Mouse (Mus musculus) c-Kit-negative CD71-positive TER-119-positive erythroid progenitor cells, embryonic 14.5 days (primary cell): ENCODE data around the gene Lekr1.

Source experiments
- DNase-seq: peaks from one replicate; pipeline ENCODE4 v3.0.0-alpha.2; 2013; ENCODE audit warnings: low read depth, low spot score

Lekr1 gene

DNA sequence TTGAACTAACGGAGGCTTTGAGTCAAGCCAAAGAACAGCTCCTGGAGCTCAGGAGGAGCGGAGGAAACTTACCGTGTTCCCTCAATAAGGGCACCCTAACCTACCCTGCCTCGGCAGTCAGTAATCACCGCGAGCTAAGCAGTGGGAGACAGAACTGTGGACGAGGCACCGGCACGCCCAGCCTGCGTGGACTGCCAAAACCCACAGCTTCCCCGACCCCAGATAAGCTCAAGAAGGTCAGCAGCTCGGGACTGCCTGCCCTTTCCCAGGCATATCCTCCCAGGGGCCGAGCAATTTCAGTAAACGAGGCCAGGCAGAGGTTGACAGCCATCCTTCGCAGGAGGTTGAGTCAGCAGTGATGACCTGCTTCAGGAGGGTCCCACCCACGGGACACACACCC lies 164.8 kb downstream of the Lekr1 start:
- DNase-seq, result no peak

DNA sequence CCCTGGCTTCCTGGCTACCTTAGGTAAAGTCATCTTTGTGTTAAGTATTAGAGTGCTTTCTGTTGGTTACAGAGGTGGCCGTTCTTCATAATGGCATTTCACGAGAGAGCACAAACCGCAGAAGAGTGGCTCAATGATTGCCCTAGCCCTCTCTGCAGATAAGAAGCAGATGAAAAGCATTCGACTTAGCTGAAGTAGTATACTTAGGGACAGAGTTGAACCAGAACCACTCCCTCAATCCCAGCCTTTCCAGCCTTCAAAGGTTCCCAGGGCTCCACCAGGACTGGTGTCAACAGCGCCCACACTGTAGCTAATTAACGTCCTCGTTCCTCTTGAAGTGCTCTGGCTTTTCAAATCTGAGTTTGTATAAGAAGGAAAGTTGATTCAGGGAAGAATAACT lies 166.4 kb downstream of the Lekr1 start:
- DNase-seq, result no peak

DNA sequence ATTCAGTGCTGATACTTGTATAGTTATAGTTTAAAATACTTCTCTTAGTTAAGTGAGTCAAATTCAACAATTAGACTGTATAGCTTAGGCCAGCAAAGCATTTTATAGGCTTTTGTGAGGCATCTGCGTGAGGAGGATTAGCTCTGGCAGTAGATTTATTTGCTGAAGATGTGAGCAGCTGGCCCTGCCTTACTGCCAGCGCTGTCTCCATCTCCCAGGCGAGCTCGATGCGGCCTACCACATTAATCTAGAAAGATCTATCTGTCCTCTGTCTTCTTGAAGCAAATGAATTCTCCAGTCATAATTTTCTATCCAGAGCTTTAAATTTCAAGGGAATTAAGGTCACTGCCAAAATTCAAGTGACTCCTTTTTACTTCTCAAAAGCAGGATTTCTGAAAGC lies 170.4 kb downstream of the Lekr1 start:
- DNase-seq, result no peak

DNA sequence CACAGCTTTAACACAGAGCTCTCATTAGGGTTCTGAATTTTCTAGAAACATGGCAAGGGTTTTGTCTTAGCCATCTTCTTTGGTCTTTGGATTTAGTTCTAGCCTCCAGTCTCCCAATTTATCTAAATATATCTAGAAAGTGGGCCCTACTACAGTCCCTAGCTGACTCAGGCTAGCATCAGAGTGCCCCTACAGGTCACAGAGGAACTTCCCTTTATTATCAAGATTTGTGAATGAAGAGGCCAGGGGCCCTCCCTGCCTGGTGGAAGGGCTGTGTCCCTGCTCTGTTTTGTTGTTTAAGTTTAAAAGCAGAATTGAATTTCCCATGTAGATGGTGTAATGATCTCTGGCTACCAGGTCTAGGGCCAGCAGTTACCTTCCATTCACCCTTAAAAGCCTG lies 173.6 kb downstream of the Lekr1 start:
- DNase-seq, result no peak

- DNase-seq, result no peak
Observed at GRCm38 (mm10) chr3:65841175-65841574, 175.1 kb downstream of the Lekr1 start.

DNA sequence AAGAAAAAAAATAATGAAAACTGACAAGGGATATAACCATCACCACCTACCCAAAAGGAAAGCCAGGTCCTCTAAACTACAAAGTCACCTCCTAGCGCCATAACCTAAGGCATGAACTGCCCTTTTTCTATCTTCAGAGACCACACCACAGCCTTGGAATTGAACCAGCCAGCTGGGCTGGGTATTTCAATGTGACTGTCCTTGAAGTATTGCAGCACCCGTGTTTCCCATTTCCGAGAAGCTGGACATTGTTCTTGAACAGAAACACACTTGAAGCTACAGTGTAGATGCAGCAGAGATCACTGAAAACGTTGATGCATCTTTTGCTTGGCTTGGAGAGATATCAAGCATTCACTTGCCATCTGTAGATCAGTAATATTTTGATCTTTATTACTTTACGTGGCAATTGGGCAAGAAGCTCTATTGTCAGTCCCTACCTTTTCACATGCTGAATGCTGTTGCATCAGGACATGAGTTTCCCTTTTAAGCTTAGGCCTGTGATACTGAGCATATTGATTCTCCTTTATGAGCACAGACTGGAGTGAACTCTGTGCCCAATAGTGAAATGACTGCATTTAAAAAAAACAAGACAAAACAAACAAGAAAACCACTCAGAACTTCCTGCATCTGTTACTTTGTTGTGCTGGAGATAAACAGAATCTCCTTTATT lies 176.6 kb downstream of the Lekr1 start:
- no peak for DNase-seq

GRCm38 (mm10) chr3:65843185-65843552 lies 177.1 kb downstream of the Lekr1 start:
- no peak for DNase-seq

- DNase-seq, result no peak
Observed at GRCm38 (mm10) chr3:65844302-65844701, 178.3 kb downstream of the Lekr1 start.

DNA sequence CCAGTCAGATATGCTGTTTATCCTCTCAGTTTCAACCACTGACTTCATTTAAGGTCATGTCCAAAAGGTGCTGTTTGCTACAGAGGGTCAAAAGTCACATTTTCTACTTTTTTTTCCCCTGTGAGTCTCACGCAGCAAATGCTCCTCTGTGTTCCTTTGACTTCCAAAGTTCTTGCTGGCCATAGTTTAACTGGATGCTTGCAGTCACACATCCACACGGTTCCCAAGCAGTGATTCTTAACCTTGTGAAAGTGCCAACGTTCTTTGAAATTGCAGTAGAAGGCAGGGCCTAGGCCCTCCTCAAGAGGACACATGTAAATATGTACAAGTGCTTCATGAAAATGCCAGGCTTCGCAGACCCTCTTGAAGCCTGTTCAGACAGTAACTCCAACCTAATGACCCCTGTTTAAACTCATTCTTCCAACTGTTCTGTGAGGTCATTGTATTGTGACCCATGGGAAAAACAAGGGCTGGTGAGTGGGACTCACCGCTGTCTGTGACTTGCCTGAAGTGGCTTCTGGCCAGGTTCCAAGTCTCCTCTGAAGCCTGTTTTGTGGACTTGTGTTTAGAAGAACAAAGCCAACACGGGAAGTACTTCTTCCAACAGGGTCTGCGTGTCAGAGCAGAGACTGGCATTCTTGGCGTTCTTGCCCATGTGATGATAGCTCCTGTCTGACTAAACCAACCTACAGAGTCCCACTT lies 179.0 kb downstream of the Lekr1 start:
- no peak for DNase-seq

- no peak for DNase-seq
Observed at GRCm38 (mm10) chr3:65847158-65847787, 181.2 kb downstream of the Lekr1 start.

GRCm38 (mm10) chr3:65853746-65854145 lies 187.7 kb downstream of the Lekr1 start:
- no peak for DNase-seq

- DNase-seq, result no peak
Observed at GRCm38 (mm10) chr3:65855521-65855920, 189.5 kb downstream of the Lekr1 start.

DNA sequence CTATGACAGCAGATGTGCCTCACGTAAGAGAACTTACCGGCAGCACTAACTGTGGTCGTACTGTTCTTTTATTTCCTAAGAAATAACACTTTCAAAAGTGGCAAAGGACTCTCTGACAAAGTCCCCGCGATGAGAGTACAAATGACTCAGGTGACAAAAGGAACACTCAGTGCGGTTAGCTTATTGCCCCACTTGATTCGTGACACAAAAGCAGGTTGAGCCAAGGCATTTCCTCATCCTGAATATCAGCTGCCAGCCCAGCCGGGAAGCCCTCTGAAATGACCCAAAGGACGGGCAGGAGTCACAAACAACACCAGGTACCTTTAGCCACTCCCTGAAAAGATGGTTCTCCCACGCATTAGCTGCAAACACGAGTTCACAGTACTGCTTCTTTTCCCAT lies 192.1 kb downstream of the Lekr1 start:
- no peak for DNase-seq

- DNase-seq, result no peak
Observed at GRCm38 (mm10) chr3:65858741-65859348, 192.8 kb downstream of the Lekr1 start.

- no peak for DNase-seq
Observed at GRCm38 (mm10) chr3:65859750-65860149, 193.7 kb downstream of the Lekr1 start.

DNA sequence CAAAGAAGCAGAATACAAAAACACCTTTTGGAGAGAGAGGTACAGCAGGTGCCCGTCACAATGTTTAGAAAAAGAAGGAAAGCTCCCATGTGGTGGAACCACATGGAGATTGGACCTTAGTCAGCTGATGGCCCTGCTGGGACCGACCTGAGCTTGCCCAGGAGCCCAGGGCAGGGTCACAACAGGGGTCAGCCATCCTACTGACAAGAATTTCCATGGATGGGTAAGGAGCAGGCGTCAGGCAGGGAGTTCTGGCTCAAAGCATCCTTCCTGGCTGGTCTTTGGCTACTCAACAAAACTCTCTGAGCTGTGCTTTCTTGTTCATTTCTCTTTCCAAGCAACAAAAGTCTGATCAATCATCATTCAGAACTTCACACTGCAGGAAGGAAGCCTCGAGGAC lies 194.9 kb downstream of the Lekr1 start:
- no peak for DNase-seq

- DNase-seq, result no peak
Observed at GRCm38 (mm10) chr3:65861471-65861881, 195.4 kb downstream of the Lekr1 start.

DNA sequence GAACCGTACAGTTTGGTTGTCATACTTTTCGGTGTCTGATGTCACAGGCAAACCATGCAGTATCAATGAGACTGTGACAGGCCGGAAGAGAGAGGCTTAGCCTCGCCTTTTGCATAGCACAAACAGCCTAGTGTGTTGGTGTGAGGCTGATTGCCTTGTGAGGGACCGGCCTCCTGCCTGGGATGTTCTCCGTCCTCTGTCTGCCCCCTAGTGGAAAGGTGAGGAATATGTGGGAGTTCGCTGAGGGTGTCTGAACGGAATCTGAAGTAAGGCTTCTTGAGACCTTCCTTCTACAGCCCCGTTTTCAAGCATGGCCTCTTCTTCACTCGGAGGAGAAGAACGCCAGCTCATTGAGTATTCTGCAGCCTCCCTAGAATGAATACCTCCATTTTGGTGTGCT lies 197.3 kb downstream of the Lekr1 start:
- DNase-seq, result peak; percentile 5

GRCm38 (mm10) chr3:65863762-65864377 lies 197.8 kb downstream of the Lekr1 start:
- DNase-seq, result no peak

- no peak for DNase-seq
Observed at GRCm38 (mm10) chr3:65868931-65869330, 202.9 kb downstream of the Lekr1 start.

DNA sequence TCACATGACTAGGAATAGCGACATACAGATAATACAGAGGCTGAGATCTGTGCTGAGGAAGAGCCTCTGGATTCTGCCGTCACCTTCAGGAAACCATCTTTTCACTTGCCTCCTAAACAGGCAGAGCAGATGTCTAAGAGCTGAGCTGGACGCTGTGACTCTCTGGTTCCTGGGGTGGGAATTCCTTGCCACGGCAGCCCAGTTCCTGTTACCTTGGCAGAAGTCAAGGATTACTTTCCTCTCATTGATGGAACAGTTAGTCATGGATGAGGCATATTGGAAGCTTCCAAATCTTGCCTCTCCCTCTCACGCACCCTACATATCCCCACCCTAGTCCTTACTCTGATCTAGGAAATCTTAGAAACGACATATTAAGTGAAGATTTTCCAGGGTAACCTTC lies 203.7 kb downstream of the Lekr1 start:
- DNase-seq, result no peak

DNA sequence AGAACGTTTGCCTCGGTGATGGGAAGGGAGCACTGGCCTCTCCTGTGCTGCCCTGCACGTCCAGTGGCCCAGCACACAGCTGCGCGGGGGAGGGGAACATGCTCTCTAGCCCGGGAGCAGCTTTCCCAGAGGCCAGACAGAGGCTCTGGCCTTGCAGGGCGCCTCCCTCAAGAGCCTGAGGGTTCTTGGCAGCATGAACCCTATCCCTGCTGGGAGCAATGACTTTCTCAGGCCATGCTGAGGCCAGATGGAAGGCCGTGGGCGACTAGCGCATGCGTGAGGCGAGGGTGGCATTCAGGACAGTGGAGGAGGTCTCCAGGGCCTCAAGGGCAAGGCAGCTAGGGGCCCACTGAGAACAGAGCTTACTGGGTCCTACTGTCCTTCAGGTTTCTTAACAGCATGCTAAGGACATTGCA lies 205.2 kb downstream of the Lekr1 start:
- DNase-seq, result no peak
